Mouse (Mus musculus): ENCODE measurements at regions not wholly inside any gene's neighbourhood (a gene's known extent, or its start where the extent isn't known, plus 50 kb on each side); places are given as distances from the start of the nearest gene placed in this dataset.

- TF ChIP-seq CTCF (IDR thresholded peaks at IDR 0.05; ENCODE audit: low read depth) (no peak), EP300 (IDR thresholded peaks at IDR 0.05; ENCODE audit: low read depth) (no peak)
Observed at GRCm38 (mm10) chr2:48411392-48411791, 402.5 kb upstream of the Acvr2a start.

All from liver, postnatal 0 days (tissue).